Mouse (Mus musculus) frontal cortex, adult (tissue): ENCODE measurements around the gene Lrrc23.
"Not testable (repeated sequence)": the region's sequence is repeated elsewhere in the genome, so short reads cannot be mapped to it uniquely, and the experiment has no call there.

Experiments
- ATAC-seq: cut with Nextera tagmentation; 2 replicates; pipeline ENCODE4 v1.9.2; 2017; ENCODE audit warnings: mild to moderate bottlenecking, moderate library complexity, mixed read lengths; ENCODE audit not compliant: low TSS enrichment

The Lrrc23 gene

DNA sequence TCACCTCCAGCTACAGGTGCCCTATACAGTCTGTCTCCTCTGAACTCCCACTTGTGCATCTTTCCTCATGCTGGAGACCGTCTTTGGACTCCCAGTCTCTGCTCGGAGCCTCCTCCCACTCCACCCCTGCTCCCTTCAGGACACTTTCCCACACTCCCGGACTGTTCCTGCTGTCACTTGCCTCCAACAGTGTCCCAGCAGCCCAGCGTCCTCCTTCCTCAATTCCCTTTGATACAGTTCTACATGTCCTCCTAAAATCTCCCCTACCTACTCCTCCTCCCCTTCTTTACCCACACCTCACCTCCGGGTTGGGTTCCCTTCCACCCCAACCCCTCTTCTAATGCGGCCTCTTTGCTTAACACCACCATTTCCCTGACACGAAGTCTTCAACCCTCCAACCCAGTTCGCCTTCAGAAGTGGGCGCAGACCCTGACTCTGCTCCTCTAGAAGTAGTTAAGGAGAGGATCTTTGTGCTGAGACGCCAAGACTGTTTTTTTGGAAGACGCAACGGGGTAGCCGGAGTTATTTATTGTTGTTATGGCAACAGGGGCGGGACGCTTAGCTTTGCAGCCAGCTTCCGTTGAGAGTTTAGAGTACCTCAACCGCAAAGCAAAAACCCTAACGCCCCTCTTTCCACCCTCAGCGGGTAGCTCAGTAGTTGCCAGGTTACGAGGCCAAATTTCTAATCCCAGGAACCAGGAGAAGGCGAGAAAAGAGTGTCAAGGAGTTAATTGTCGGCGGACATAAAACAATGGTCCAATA lies at the start of gene Lrrc23:
Gene Lrrc23 (minus strand): TSS at position 506 of the 762 bp plus-strand sequence.
- peak; percentile 45 for ATAC-seq

DNA sequence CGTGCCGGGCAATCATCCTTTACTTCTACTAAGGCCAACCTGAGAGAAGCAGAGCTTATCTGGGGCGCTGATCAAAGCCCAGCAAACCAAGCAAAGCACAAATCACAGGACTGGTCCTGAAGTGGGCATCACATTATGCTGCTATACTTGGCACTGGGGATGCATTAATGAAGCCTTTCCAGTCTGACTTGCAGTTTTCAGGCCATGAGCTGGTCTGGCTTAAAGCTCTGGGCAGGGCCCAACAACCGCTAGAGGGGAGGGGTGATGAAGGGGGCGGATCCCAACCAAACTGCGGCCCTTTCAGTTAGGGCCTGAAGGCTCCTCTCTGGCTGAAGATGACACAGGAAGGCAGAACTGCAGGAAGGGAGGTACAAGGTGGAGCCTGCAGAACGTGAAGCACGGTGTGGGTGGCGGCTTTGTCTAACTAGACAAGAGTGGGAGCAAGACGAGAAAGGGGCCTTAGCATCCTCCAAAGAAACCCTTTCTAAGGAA lies 48.6 kb upstream of the Lrrc23 start:
- no peak for ATAC-seq

DNA sequence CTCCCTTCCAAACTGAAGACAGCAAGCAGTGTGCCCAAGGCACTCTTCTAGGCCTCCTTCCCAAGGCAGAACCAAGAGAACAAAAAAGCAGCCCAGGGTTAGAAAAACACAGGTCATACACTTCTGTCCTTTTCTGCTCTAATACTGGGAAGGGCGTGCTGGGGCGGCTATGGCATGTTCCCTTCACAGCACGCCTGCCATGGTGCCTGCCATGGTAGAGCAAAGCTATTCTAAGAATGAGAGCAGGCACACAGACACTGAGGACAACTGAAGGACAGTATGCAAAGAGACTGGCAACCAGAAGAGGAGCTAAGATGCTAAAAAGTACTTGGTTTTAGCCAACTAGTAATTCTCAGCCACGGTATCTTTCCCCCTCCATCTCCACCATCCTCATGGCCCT lies 42.5 kb upstream of the Lrrc23 start:
- ATAC-seq = no peak

DNA sequence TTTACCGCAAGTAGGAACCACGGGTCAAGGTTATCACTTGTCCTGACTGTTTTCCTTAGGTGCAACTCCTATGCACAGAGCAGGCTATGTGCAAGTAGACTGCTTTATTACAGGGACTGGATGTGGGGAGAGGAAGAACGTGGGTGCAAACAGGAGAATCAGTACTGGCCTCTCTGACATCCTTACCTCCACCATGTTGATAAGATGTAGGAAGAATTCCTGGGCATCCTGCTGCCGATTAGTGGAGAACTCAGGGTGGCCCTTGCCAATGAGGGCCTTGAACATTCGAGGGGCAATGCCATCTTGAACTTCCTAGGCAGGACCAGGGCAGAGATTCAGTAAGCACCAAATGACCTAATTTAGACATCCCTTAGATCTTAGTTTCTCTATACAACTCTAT lies 41.4 kb upstream of the Lrrc23 start:
- no peak for ATAC-seq

DNA sequence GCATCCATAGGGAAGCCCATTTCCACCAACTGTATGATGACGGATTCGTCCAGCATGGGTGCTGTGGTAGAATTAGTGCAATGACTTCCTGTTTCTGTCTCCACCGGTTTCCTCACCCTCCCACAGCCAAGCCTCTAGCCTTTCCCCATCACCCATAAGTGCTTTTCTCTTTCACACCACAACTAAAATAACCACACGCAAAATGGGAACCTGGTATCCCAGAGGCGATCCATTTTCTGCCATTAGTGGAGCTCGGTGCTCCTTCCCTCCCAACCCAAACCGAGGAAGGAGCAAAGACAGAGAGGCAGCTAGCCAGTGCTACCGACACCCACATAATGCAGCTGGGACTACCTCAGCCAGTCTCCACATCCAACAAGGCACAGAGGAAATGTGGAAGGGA lies 38.4 kb upstream of the Lrrc23 start:
- peak; percentile 60 for ATAC-seq

DNA sequence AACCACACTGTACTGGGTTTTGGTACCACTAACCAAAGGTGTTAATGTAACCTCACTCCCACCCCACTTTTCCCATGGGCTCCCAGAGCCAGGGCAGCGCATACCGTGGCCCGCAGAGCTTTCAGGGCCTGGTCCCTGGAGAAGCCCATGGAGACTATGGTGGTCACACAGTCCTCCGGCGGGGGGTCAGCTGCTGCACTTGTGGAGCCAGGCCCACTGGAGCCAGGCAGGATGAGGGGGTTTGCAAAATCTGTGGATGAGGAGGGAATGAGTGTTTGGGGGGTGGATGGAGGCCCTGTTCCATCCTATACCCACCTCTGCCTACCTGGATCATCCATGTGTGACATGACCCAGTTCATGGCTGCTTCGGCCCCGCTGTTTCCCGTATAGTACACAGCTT lies 38.0 kb upstream of the Lrrc23 start:
- ATAC-seq = no peak

DNA sequence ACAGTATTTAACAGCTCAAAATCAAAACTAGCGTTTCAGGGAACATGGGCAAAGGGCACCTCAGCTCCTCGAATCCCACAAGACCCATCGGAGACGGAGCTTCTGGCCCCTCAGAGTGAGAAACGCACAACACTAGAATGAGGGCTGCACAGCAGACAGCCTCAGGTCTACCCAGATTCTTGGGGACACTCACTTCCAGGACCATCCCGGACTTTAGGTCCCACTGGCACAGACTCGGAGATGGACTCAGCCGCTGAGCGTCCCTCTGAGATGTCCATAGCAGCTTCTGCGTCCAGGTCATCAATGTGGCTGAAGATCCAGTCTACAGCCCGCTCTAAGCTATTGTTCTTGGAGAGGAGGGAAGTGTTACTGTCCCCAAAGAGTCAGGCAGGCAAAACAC lies 37.6 kb upstream of the Lrrc23 start:
- no peak for ATAC-seq

DNA sequence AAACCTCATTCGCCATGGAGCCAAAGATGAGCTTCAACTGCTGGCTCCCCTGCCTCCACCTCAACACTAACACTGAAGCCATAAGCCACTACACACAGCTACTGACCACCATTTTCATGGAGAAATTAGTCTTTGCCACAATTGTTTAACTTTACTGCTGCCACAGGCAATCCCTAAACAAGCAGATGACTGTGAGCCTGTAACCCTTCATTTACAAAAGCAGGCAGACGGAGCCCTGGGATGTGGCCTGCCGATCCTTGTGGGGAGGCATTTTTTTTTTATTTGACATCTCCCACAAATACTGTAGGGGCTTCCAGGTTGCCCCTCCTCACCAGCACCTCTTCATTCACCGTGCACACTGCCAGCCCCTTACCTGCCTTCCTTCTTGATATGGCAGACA lies 37.1 kb upstream of the Lrrc23 start:
- no peak for ATAC-seq

DNA sequence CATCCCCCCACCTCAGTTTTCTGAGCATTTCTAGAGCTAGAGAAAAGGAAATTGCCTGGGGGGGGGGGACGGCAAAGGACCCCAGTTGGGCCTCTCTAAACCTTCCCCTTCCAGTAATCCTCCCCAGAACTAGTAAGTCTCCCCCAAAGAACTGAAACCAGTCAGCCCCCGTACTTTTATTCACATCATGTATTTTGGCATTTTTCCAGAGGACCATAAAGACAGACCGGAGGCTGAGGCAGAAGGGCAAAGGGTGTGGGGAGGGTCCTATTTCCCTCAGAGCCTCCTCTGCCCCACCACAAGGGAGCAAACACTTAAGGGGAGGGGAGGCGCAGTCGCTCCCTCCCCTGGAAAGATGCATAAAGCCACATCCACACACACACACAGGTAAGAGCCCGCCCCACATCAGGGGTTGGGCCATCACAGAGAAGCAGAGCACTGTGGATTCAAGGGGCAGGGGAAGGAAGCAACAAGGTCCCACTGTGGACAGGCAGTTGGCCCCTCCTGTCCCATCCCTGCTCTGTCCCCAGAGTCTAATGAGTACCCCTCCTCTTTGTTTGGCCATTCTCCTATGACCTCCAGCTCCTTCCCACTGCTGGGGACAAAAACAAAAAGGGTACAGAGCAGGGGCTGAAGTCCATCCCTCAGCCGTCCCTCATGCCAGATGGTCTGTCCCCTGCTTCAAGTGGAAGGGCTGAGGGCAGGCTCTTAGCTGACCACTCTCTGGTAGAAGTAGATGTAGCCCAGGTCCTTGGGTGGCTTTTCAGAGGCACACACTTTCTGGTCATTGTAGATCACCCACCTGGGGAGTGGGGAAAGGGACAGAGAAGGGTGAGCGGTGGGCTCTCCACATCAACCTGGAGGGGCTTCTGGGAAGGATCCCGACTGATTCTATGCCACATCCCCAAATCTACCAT lies 35.6 kb upstream of the Lrrc23 start:
- ATAC-seq = no peak

DNA sequence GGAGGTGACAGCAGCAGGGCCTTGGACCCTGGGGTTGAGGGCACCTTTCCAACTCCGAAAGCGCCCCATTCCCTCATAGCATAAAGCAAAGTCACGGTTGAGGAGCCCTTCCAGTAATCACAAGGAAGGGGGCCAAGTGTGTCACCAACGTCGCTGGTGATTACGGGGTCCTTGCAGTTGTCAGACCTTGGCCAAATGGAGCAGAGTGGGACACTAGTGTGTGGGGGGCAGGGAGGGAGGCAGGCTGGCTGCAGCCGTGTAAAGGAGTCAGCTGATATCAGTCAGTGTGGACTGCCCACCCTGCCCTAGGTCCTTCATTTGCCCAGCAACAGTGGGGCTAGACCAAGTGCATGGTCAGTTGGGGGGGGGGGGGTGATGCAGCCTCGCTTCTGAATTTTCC lies 34.9 kb upstream of the Lrrc23 start:
- no peak for ATAC-seq

DNA sequence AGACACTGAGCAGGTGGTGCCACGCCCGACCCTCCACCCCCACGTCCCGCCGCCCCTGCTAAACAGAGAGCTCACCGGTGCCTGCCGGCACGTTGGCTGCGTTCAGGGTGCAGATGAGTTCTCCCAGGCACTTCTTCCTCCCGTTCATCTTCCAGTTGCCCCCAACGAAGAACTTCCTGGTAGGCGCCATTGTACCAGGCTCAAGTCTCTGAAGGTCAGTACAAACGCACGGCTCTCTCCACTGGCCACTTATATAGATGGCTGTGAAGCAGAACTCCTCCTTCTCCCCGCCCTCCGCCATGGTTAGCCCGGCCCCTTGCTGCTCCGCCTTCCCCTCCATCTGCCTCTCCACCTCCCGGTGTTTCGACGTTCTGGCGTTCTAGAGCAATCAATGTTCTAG lies 34.4 kb upstream of the Lrrc23 start, which contains the start of gene Tpi1:
Gene Tpi1 (minus strand): TSS at position 364 of the 400 bp plus-strand sequence.
- peak; percentile 66 for ATAC-seq

DNA sequence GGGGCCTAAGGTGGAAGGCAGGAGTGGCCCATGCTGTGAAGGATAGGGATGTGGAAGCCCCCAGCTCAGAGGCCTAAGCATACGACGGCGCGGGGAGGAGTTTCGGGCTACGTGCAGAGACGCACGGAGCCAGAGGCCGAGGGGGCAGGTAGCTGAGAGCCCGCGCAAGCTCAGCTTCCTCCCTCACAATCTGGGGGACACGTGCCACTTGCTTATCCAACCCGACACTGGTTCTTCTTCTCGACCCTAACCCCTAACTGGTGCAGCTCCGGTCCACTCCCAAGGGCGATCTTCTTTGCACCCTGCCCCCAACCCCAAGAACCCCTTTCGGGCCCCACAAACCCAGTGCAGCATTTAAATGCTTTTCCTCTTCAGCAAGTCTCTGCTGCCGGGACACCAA lies 34.0 kb upstream of the Lrrc23 start:
- peak; percentile 36 for ATAC-seq

DNA sequence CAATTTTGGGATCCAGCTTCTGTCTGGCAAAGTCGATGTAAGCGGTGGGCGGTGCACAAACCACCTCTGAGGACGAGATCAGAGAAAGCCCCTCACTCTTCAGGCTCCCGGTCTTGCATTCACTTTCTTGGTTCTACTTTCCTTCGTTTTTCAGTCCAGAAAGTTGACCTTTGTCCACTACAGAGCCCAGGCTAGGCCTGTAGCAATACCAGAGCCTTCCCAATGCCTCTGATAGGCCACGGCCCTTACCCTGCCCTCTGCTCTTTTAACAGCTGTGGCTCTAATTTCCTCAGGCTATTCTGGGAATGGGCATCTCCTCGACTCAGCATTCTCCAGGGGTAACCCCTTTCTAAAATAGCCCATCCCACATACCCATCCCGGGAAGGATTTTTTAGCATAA lies 33.3 kb upstream of the Lrrc23 start:
- no peak for ATAC-seq

DNA sequence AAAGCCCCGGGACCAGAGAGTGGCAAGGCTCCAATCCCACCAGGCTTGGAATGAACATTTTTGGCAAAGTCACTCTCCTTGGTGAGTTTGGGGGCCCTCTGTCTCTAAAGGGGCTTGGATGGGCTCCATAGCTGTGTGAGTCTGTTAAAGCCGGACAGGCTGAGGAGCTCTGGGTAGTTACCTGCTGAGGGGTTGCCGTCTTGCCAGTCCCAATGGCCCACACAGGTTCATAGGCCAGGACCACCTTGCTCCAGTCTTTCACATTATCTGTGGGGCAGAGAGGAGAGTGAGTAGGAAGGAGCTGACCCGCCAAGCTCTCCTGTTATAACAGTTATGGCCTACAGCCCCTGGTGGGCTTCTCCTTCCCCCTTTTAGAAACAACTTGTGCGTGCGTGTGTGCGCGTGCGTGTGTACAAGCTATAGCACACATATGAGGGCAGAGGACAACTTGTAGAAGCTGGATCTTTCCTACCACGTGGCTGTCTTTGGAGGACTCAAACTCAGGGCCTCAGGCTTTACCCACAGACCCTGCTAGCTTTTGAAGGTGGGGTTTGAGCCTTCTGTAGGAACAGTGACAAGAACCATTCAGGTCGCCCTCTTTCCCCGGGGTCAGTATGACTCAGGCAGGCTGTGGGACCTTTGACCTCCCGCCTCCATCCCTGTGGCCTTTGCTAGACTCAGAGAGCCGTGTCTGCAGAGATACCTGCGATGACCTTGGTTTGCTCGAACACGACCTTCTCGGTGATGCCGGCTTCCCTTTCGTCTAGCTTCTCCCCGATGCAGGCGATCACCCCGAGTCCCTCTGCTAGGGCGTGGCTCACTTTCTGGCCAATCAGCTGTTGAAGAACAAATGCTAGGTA lies 32.4 kb upstream of the Lrrc23 start:
- ATAC-seq = no peak

DNA sequence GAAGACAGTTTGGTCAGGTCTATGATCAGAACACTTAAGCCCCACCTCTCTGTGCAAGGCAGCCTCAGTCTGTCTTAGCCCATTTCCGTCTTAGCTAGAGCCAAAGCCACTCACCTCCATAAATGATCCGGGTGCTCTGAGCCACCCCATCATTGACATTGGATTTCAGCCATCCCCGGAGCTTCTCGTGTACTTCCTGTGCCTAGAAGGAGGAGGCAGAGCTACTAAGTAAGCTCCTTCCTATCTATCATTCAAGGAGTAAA lies 31.8 kb upstream of the Lrrc23 start:
- ATAC-seq = no peak

DNA sequence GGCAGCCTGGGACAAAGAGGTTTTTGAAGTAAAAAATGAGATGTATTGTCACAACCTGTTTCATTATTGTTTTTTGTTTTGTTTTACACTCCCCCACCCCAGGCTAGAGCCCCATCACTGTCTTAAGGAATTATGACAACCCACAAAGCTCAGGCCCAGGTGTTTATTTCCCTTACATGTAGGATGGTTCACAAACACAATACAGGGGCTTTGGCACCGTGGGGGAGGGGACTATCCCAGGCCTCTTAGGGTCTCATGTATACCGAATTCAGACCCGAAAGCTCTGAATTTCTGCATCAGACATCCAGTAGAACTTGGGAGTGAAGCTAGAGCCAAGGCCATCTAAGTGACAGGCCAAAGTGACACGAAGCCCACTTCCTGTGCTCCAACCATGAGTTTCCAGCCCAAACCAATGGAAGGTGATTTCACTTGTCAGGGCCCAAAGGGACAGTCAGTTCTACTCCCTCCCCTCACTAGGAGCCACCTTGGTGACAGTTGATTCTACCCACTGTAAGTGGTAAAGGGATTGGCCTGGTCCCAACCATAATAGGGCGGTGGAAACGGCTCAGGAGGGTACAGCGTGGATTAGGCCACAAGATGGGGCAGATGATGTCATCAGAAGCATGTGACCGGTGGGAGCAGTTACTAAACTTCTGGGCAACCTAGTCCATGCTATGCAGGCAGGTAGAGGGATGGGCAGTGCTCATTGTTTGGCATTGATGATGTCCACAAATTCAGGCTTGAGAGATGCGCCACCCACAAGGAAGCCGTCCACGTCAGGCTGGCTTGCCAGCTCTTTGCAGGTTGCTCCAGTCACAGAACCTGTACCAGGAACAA lies 31.3 kb upstream of the Lrrc23 start:
- not testable (repeated sequence) for ATAC-seq

DNA sequence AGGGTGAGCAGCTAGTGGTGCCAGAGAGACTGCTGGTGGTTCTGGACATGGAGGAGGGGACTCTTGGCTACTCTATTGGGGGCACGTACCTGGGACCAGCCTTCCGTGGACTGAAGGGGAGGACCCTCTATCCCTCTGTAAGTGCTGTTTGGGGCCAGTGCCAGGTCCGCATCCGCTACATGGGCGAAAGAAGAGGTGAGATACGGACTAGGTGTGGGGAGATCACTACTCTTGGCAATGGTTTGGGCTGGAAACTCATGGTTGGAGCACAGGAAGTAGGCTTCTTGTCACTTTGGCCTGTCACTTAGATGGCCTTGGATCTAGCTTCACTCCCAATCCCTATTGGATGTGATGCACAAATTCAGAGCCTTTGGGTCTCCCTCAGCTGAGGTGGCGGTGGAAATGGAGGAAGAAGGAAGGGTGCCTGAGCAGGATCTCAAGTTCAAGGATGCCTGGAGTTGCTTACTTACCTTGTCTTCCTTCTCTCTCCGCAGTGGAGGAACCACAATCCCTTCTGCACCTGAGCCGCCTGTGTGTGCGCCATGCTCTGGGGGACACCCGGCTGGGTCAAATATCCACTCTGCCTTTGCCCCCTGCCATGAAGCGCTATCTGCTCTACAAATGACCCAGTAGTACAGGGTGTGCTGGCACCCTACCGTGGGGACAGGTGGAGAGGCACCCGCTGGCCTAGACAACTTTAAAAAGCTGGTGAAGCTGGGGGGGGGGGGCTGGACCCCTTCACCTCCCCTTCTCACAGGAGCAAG lies 30.4 kb upstream of the Lrrc23 start:
- no peak for ATAC-seq

DNA sequence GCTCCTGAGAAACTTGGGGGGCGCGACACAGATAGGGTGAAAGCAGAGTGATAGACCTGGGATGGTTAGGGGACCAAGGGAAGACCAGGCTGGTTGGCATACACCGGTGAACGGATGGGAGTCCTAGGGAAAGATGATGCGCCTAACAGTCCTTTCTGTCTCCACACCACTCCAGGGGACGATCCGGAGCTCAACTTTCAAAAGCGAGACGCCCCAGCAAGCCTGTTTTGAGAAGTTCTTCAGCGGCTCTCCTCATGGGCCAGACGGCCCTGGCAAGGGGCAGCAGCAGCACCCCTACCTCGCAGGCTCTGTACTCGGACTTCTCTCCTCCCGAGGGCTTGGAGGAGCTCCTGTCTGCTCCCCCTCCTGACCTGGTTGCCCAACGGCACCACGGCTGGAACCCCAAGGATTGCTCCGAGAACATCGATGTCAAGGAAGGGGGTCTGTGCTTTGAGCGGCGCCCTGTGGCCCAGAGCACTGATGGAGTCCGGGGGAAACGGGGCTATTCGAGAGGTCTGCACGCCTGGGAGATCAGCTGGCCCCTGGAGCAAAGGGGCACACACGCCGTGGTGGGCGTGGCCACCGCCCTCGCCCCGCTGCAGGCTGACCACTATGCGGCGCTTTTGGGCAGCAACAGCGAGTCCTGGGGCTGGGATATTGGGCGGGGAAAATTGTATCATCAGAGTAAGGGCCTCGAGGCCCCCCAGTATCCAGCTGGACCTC lies 29.7 kb upstream of the Lrrc23 start:
- no peak for ATAC-seq

DNA sequence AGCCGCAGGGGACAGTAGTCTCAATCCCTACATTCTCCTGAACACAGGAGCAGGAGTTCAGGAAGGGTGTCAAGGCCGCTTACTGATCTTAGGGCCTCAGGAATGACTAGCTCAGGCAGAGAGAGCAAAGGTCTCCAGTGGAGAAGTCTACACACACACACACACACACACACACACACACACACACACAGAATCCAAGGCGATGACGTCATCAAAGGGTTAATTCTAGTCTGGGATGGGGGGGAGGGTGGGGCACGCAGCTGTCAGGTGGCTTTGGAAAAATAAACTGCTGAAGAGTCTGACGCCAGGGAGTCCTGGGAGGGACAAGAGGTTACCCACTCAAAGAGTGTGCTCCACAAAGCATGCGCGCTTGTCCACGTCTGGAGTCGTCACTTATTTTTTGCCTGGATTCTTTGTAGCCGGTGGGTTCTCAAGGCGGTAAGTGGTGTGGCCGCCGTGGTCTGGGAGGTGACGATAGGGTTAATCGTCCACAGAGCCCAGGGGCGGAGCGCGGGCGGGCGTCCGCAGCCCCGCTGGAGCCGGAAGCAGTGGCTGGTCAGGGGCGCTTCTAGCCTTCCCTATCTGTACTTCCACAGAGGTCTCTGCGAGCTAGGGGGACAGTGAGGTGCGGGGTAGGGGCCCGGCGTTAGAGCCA lies 29.0 kb upstream of the Lrrc23 start, which contains the start of gene Spsb2:
Gene Spsb2 (plus strand): TSS at position 304 of the 655 bp plus-strand sequence.
- ATAC-seq = no peak
